Mouse (Mus musculus): ENCODE measurements around the gene Creb5. TPM values are rescaled to one million over a fixed set of nuclear protein-coding genes. Genes with fewer than 3 reads are reported as not detected.

Creb5 gene
- polyA plus RNA-seq, 1 experiment from 2014 or later: 1.1 TPM

DNA sequence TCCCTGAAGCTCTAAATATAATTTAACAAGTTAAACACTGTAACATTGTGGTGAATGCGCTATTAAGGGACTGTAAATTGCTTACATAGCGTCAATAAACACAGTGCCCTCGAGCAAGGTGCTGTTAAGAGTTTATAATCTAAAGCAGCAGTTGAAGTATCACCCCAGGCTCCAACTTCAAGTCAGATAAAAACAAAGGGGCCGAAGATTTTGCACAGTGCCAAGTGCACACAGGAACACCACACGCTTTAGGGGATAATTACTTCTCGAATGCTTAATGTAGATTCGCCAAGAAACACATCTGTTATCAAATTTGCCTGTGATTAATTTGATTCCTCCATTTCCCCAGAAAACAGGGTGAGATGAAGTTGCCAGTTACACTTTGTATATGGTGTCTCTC, 142.3 kb downstream of the Creb5 start:
- no peak for DNase-seq (ENCODE audit: low spot score)

DNA sequence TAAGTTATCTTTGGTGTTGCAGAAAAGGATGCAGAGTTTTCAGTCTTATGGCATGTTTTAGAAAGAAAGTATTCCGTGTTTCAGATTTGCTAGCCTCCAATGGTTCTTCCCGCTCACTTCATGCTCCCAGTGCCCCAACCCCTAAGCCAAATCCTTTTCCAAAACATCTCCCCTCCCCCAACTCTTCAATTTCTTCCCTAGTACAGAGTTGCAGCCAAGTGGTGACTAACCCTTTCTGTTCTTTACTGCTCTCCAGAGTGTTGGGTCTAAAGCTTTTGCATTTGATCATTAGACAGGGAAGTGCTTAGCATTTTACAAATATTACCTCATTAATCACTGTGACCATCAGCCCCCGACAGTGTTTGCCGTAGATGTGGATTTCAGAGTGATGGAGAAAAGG, 142.8 kb downstream of the Creb5 start:
- no peak for DNase-seq (ENCODE audit: low spot score)

DNA sequence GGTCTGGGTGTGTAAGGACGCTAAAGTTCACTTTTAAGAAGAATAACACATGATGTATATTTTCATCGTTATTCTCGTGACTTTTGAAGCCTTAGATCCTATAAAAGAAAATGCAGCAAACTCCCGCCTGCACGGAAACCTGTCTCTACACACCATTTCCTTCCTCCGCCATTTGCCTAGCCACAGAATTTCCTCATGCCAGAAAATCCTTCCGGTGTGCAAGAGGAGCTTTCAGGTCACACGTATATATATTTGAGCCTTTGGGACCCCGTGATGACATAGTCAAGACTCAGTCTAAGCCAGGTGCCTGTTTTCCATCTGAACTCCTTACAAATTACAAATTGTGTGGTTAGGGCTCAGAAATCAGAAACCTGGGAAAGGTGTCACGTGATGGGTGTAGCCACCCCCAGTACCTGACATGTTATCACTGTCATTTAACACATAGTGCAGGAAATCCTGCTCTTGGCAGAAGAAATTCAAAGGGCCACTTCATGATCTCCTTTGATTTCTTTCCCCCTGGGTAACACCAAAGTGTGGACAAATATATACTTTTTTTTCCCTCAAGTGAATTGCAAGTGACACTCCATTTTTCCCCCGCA, 158.9 kb downstream of the Creb5 start:
- DNase-seq (ENCODE audit: low spot score): peak; percentile 21

DNA sequence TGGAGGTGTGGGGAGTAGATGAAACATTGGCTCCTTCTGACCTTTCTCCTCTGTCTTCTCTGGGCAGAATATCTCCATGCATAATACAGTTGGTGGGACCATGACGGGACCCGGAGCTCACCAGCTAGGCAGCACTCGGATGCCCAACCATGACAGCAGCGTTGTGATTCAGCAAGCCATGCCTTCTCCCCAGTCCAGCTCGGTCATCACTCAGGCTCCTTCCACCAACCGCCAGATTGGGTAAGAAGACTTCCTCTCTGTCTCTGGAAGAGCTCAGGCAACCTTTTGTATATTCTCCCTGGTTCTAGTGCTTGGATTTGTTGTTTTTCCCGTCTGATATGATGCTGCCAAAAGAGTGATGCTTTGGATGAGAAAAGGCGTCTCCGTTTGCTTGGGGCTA, 160.4 kb downstream of the Creb5 start:
- DNase-seq (ENCODE audit: low spot score): no peak

DNA sequence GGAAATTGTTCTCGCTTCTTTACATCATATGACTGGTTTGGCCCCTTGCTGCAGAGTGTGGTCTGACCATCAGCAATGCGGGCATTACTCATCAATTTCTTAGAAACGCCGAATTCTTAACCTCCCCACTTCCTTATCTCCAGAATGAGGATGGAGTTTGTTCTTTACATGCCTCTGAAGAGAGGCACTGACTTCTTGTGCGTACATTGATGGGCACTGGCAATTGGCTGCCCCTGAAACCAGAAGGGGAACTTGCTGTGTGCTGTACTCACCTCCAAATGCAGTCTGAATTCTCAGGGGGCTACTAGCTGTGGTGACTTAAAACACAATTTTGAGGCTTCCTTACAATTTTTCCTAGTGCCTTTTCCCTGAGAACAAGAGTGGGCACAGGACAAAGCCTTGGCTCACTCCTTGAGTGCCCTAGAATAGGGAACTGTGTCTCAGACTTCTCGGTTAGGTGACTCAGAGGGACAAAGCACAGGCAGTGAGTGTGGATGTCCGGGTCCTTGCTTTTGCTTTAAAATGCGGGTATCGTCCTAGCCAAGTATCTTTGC, 161.3 kb downstream of the Creb5 start:
- DNase-seq (ENCODE audit: low spot score): no peak

DNA sequence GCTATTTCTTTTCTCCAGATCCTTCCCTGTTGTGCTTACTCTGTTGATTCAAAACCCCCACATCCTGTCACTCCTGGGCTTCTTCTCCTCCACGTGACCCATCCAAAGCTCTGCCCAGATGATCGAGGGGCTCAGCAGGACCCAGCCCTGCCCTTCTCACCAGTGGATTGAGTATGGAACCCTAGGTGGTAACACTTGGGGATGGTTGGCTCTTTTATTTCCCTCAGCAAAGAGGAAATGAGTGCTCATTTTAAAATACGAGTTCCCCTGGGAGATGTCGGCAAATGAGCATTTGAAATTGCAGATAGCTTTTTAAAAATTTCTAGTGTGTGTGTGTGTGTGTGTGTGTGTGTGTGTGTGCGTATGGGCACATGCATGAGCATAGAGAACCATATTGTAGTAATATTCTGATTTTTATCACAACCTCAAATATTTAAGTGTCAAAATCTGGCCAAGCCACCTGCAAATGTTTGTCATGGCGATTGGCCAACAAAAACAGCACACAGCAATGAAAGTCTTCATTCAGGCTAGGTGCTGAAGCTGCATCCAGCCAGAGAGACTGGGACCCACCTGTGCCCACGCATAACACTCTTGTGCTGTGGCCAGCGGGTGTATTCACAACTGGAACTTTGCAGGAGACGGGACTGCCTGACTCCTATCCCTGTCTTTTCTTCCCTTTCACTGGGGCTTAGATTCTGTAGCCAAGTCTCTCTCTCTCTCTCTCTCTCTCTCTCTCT, 162.5 kb downstream of the Creb5 start:
- no peak for DNase-seq (ENCODE audit: low spot score)

DNA sequence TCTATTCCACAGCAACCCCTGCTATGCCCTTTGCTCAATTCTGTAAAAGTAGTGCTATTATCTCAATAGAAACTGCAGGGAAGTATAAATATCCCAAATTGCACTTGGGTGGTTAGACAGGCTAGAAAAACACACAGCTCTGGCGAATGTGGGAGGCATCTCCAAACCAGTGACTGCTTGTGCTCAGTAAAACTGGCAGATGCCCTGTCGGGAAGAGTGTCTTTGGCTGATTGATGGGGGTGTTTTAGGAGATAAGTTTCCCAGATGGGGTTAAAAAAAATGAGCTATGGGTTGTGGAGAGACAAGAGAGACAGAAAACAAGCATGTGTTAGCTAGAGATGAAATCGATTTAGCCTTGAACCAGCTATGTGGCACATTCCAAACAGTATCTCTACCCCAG, 163.4 kb downstream of the Creb5 start:
- DNase-seq (ENCODE audit: low spot score): no peak

DNA sequence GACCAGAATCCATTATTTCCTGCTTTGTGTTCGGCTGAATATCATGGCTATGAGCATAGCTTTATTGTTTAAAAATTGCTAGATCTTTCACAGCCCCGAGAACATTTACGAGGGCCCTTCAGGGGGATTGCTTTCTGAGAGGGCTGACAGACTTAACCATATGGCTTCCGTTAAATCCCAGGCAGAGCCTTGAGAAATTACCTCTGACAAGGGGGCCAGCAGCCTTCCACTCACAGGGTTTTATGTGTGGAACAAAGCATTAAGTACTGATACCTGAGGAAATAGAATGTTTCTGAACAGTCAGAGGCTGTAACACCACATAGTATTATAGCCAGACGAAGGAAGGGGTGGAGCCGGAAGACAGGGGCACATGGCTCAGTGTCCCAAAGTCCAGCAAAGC, 165.2 kb downstream of the Creb5 start:
- no peak for DNase-seq (ENCODE audit: low spot score)

DNA sequence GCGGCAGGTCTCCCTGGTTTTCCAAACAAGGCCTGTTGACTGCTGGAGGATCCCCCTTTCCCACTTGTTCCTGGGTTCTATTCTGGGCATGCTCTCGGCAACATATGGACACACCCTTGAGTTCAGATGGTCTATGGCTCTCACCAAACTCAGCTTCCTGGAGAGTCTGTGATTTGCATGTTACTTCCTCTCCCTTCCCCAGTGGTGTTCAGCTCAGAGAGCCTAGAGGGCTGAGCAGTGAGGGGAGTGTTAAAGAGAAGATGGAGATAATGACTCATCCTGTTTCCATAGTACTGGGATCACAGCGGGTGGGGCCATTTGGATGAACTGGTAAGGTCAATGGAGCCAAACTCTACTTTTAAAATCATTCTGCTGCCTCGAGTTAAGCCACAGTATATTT, 168.4 kb downstream of the Creb5 start:
- DNase-seq (ENCODE audit: low spot score): no peak

DNA sequence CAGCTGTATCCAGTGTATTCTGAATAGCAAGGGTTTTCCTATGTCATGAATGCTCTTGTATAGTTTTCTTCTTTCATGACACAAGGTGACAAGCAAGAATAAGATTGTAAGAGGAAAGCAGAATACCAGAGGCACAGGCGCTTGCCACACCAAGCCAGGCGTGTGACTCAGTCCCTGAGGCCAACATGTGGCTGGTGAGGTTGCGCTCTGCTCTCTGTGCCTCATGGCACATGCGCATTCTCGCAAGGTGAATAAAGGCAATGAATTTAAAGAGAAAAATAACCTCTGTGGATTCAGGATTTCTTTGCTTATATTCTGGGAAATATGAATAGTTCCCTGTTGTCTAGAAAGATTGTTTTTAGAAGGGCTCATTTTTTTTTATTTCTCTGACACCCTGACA, 169.0 kb downstream of the Creb5 start:
- DNase-seq (ENCODE audit: low spot score): no peak

DNA sequence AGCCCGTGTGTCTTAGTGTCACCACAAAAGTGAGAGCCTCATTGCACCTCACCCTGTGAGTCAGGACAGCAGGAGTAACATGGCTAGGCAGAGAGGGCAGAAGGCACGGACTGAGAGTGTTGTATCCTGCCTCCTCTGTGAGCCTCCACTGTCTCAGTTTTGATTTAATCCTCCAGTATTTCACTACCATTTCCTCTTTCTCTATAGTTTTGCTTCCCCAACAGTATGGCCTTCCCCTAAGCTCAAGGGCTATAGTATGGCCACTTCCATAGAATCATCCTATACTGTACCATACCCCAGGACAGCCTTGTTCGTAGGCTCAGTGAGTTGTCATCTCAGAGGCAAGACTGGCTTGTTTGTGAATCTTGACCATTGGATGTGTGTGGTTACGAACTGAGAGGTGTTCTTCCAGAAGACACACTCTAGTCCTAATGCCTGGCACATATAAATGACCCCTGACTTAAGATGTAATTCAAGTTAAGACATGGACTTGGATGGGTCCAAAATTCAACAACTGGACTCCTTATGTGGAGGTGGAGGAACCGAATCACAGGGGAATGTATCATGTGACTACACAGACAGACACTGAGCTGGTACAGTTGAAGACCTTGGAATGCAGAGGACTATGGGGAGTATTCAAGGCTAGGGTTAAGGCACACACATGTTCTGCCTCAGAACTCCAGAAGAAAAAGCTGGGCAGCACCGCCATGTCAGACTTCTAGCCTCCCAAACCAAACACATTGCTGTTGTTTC, 173.1 kb downstream of the Creb5 start:
- no peak for DNase-seq (ENCODE audit: low spot score)

DNA sequence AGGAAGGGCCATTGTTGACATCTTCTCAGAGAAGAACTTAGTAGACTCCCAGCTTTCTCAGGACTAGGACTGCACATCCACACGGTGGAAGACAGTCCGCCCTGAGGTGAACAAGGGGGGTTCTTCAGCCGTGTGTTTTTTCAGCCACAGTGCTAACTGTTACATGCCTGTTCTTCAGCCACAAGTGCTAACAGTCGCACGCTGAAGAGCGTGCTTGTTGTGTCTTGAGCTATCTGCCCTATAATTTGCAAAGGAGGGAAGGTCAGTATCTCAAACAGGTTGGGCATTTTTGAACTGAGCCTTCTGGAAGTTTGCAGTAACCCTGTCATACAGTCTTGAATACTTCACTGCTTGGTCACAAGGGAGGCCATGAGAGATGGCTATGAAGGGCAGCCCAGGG, 174.0 kb downstream of the Creb5 start:
- no peak for DNase-seq (ENCODE audit: low spot score)

DNA sequence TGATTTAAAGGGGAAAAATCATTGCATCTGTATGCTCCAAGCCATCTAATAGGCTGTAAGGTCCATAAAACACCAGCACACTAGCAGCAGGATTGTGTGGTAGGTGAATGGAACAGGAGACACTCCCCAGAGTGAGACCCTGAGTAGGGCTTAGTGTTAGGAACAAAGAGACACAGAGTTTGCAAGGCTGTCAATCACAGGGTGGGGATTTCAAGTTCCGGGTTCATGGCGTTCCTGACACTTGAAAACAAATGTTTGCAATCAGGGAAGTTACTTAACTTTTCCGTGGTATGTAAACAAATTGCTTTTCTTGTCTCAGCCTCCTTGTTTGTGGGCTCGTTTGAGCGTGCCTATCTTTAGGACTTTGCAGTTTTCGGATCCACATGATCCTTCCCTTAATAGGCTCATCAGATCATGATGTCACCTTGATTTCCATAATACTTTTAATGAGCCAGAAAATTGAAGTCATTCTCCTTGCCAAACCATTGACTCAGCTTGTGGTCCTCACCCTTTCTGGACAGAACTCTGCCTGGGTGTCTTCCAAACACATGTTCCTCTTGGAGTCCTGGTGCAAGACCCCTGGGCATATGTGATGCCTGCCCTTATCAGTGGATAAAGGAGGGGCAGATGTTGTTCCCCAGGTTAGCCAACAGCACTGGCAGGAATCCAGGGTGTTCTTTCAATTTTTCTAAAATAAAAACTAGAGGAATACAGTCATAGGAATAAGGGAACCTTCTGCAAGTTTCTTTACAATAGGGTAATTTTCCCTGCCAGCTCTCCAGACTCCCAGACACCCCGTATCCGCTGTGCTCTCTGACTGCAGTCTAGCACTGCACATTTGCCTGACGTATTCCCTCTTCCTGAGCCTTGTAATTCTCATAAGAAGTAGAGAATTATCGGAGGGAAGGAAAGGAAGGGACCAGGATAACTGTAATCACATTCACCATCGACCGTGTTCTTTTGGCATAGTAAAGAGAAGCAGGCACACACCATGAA, 175.0 kb downstream of the Creb5 start:
- DNase-seq (ENCODE audit: low spot score): no peak

DNA sequence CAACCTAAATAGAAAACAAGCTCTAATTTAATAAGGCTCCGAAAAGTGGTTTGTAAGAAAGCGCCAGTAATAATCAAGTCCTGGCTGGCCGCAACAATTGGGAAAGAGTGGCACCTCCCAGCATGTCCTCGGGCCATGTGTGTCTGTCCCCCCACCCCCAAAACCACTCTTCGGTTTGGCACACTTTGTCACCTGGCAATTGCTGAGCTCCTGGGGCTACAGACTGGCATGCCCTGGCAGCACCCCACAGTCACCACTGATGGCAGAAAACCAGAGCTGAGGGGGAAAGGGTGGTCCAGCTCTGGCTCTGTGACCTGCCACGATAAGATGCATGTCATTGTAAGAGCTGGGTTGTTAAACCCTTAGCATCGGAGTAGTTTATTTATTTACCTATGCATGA, 175.7 kb downstream of the Creb5 start:
- DNase-seq (ENCODE audit: low spot score): no peak

DNA sequence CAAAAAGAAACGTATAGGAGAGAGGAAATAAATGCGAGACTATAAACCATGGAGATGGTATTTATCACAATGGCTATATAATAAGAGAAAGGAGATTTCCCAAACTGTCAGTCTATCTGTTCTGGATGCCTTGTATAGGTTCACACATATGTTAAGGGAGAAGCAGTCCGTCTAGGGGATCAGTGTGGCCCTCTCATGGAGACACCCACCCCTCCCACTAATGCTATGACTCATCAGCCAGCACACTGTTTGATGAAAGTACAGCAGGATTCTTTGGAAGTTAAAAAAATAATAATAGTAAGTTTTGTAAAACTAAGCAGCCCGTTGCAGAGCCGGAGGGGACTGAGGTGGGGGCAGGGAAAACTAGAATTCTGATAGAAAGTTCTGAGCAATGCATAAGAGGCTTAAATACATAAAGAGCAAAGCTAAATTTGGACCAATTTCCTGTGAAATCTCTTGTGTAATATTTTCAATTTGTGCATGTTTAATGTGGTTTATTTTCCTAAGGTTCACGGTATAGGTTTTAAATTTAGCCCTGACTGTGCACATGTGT, 176.3 kb downstream of the Creb5 start:
- no peak for DNase-seq (ENCODE audit: low spot score)

DNA sequence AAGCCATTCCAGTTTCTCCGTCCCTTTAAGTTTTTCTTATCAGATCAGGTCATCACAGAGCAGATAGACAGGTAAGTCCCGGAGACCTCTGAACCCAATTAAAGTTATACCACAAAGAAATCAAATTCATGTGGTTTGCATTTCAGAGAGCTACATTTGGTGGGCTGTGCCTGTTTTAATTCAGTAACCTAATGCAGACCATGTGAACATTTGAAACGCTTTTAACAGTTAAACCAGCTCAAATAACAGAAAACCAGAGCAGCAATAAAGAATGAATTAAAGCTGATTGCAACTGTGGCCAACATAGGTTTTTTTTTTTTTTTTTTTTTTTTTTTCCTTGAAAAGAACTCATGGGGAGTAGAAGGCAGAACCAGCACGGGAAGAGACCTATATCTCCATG, 182.1 kb downstream of the Creb5 start:
- no peak for DNase-seq (ENCODE audit: low spot score)

DNA sequence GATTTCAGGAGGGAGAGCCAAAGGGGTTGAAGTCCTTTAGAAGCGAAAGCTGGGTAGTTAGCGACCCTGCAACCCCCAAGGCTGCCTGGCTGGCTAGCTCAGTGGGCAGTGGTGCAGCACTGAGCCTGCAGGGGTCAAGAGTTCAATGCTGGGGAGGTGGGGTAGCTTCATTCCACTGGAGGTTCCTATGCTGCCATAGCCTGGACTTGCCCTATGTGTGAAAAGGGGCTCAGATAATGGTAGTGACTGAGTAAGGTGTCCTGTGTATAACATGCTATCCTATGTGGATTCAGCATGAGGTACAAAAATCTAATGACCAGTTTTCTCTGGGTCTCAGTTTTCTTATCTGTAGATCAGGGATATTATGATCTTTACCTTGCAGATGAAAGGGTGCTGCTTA, 182.6 kb downstream of the Creb5 start:
- no peak for DNase-seq (ENCODE audit: low spot score)

DNA sequence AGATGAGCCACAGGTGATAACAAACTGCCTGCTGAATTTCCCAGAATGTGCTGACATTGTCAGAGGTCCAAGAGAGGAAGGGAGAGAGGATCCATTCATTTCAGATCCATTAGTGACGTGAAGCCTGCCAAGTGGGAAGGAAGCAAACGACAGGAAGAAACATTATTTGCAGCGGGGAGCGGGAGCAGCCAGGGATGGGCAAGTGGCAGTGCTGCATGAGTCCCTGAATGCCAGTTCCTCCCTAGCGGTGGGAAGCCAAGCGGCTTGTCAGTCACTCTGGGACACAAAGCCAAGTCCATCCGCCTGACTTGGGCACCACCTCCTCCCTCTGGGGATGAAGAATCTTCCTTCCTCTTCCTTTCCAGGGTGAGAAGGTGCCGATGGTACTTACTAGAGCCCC, 183.5 kb downstream of the Creb5 start:
- no peak for DNase-seq (ENCODE audit: low spot score)

DNA sequence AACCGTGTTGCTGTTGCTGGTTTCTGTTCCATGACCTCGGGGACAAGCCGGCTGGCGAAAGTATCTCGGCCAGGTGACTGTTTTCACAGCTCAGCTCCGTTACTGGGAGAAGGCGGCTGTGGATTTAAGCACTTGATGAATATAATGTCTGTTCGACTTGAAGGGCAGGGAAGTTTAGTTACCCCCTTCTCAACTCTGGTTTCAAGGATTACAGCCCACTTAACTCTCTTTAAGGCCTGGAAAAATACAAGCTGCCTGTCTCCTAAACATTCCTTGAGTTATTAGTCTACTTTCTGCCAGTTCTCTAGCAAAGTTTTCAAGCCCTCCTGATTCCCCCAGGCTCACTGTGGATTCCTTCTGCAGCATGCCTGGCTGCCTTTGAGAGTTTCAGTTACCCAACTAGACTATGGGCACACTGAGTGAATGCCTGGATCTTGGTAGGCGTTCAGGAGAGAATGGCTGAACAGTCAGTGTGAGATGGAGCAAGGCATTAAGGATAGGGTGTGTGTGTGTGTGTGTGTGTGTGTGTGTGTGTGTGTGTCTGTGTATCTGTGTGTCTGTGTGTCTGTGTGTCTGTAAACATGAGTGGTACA, 184.0 kb downstream of the Creb5 start:
- DNase-seq (ENCODE audit: low spot score): no peak

DNA sequence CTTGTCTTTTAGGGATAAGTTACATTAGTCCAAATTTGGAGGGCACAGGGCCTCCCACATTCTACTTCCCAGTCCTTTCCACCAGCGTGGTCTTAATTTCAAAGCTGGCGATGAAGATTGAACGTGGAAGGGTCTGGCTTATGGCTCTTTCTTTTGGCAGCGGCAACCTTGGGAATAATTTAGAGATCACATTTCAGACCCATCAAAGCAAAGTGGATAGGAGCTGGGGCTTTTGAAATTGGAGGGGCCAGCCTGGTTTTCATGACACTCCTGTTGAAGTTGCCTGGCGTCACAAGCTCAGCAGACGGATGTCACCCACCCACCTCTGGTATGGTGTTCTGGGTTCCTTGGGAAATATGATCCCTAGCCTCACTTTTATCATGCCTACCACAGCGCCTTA, 185.7 kb downstream of the Creb5 start:
- DNase-seq (ENCODE audit: low spot score): no peak
